Mouse (Mus musculus): ENCODE measurements around the gene Cask. TPM values are rescaled to one million over a fixed set of nuclear protein-coding genes. Genes with fewer than 3 reads are reported as not detected.
"Not testable (repeated sequence)": the region's sequence is repeated elsewhere in the genome, so short reads cannot be mapped to it uniquely, and the experiment has no call there.

The Cask gene
- polyA plus RNA-seq, 1 experiment from 2014 or later, result 0.99 TPM

DNA sequence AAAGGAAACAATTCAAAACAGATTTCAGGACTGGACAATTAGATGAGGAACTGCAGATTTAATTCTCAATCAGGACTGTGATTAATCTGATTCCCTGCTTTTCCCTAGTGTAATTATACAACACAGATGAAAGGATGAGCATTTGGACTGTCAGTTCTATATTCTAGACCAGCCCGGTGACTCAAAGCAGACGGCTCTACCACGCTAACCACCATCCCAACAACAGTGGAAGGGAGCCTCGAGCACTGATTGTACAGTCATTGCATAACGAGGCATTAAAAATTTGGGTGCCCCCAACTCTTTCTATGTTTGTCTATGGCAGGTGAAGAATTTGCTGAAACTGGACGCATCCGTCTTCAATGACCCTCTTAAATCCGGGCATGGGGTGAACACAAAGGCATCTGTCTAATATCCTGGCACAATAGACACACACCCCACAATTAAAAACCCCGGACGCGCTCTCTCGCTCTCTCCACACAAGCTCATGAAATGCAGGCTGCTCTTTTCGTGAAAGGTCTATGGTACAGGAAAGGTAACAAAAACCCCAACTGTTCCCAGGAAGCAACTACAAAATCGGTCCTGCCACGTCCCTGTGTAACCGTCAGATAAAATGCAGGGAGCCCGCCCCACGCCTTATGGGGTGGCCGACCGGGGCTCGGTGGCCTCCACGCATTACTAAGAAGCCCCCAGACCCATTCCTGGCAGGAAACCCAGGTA is 5.9 kb downstream of the Cask start:
- peak overlapping the region; percentile 71 for H3K9ac ChIP-seq
- WGBS (ENCODE audit: insufficient replicate concordance), result 16% methylated on average over 22 of the region's 22 CpGs

DNA sequence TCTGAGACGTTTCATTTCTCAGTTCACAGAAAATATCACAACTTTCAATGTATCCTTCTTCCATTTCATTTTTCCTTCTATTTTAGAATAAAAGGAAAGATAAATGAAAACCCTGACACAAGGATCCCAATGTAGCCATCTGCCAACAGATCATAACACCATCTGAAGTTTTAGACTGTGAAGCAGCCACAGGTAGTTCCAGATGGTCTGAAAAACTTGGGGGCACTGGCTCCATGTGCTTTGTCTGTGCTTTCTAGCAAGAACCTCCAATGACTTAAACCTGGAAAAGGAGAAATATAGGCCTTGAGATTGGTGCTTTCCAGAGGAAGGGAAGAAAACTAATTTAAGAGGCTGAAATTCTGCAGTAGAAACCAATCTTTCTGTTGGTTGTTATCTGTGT is 28.4 kb downstream of the Cask start:
- WGBS (ENCODE audit: insufficient replicate concordance), result 55% methylated on average over 1 of the region's 1 CpGs
- no peak overlapping the region for H3K9ac ChIP-seq
- DNase-seq (no peak), ATAC-seq (ENCODE audit: low read depth) (no peak)
- no peak overlapping the region for H3K4me3 ChIP-seq (replicated peaks)
- no peaks in the 10 kb centered on the region for H3K27me3 ChIP-seq
- H3K4me1 ChIP-seq (replicated peaks), result no peaks in the 10 kb centered on the region
- H3K36me3 ChIP-seq, result no peaks in the 10 kb centered on the region
- no peak overlapping the region for H3K27ac ChIP-seq
- no peak overlapping the region for H3K4me2 ChIP-seq
- no peaks in the 10 kb centered on the region for H3K9me3 ChIP-seq (replicated peaks)

More for the DNA sequence above, 5.9 kb downstream of the Cask start:
- Histone ChIP-seq H3K9me3 (replicated peaks) (no peaks in the 10 kb centered on the region), H3K4me3 (replicated peaks) (peak overlapping the region; percentile 64), H3K27me3 (peaks cover 9% of the 10 kb centered on the region; the same call in 1 of the 2 replicates), H3K4me1 (replicated peaks) (peaks cover 15% of the 10 kb centered on the region), H3K4me2 (peak overlapping the region; percentile 79), H3K27ac (no peak overlapping the region), H3K36me3 (no peaks in the 10 kb centered on the region)
- DNase-seq (peak; percentile 3), ATAC-seq (ENCODE audit: low read depth) (no peak)

DNA sequence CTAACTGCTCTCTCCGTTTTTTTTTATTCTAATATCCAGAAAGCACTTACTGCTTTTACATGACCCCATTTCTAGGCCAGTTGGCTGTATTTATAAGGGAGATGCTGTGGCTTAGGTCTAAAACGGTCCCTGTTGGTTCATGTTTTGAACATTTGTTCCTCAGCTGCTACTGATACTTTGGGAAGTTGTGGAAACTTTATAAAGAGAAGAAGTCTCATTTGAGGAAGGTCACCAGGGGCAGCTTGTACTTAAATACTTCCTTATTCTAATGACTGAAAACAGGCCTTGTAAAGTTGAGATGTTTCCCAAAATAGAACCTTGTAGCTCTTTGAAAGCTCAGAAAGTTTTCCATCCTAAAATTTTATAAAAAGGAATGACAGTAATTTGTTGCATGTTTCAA is 52.4 kb downstream of the Cask start:
- H3K4me2 ChIP-seq, result no peak overlapping the region
- no peaks in the 10 kb centered on the region for H3K9me3 ChIP-seq (replicated peaks)
- no peak for DNase-seq
- no peaks in the 10 kb centered on the region for H3K36me3 ChIP-seq
- H3K27me3 ChIP-seq, result no peaks in the 10 kb centered on the region
- no peak overlapping the region for H3K4me3 ChIP-seq (replicated peaks)
- 26% methylated on average over 2 of the region's 2 CpGs for WGBS (ENCODE audit: insufficient replicate concordance)
- no peak for ATAC-seq (ENCODE audit: low read depth)
- no peak overlapping the region for H3K27ac ChIP-seq
- H3K4me1 ChIP-seq (replicated peaks), result no peaks in the 10 kb centered on the region
- H3K9ac ChIP-seq, result no peak overlapping the region

DNA sequence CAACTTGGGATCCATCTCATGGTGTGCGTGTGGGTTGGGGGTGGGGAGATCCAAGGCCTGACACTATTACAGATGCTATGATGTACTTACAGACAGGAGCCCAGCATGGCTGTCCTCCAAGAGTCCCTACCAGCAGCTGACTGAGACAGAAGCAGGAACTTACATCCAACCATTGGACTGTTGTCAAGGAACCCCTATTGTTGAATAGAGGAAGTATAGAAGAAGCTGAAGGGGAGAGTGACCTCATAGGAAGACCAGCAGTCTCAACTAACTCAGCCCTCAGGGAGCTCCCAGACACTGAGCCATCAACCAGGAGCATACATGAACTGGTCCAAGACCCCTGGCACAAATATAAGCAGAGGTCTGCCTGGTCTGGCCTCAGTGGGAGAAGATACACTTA is 85.5 kb downstream of the Cask start:
- ATAC-seq (ENCODE audit: low read depth), result no peak
- no peak for DNase-seq
- 78% methylated on average over 1 of the region's 1 CpGs for WGBS (ENCODE audit: insufficient replicate concordance)

DNA sequence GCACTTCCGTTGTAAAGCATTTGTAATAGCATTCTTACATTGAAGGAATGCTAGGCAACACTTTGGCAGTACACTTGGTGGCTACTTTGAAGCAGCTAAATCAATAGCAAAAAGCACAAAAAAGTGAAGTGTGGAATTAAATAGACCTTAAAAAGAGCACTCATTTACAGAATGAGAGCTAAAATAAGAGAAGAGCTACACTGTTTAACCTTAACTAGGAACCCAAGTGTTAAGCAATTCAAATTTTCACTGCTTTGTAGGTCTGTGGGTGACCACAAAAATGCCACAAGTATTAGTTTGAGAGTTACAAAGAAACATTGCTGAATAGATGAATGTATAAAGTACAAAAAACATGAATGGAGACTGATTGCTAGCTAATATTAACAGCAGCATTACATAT is 86.1 kb downstream of the Cask start:
- no peak overlapping the region for H3K4me3 ChIP-seq (replicated peaks)
- H3K36me3 ChIP-seq, result no peaks in the 10 kb centered on the region
- H3K27ac ChIP-seq, result no peak overlapping the region
- no peak for ATAC-seq (ENCODE audit: low read depth)
- no peak overlapping the region for H3K9ac ChIP-seq
- DNase-seq, result no peak
- no peaks in the 10 kb centered on the region for H3K4me1 ChIP-seq (replicated peaks)
- H3K4me2 ChIP-seq, result no peak overlapping the region
- H3K27me3 ChIP-seq, result no peaks in the 10 kb centered on the region
- 66% methylated on average over 1 of the region's 1 CpGs for WGBS (ENCODE audit: insufficient replicate concordance)
- no peaks in the 10 kb centered on the region for H3K9me3 ChIP-seq (replicated peaks)

More for the DNA sequence above, 85.5 kb downstream of the Cask start:
- Histone ChIP-seq H3K4me2 (no peak overlapping the region), H3K9me3 (replicated peaks) (no peaks in the 10 kb centered on the region), H3K36me3 (no peaks in the 10 kb centered on the region), H3K27me3 (no peaks in the 10 kb centered on the region), H3K27ac (no peak overlapping the region), H3K4me3 (replicated peaks) (no peak overlapping the region), H3K9ac (no peak overlapping the region), H3K4me1 (replicated peaks) (no peaks in the 10 kb centered on the region)

DNA sequence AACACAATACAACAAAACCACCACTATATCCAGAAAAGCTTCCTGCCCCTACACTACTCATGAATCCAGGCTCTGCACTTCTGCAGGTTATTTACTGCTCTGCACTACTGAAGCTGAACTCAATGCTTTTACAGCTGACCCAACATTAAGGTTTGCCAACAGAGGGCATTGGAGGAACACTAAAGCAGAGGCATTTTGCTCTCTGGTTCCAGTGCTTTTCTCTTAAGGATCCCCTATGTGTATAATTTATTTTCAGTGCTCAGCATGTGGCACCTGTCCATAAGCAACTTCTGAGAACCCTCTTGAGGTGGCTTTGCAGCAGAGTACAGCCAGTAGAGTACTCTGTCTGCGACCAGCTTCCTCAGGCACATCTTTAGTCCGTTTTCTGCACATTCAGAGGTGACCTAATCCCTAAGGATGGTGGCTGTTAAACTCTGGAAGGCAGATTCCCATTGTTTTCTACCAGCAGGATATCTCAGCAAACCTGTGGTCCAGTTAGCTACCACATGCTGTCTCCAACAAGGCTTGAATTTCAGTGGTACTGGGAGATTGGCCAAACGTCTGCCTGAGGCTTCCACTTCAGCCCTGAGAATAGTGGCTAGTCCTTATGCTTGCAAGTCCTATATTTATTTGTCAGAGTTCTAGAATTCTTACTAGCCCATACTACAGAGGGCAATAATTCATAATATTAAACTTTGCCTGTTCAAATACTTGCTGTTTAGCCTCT is 93.7 kb downstream of the Cask start:
- Histone ChIP-seq H3K9me3 (replicated peaks) (no peaks in the 10 kb centered on the region), H3K9ac (no peak overlapping the region), H3K27ac (no peak overlapping the region), H3K4me3 (replicated peaks) (no peak overlapping the region), H3K27me3 (no peaks in the 10 kb centered on the region), H3K4me1 (replicated peaks) (no peaks in the 10 kb centered on the region), H3K4me2 (no peak overlapping the region), H3K36me3 (no peaks in the 10 kb centered on the region)
- DNase-seq, result no peak
- ATAC-seq (ENCODE audit: low read depth), result no peak
- WGBS (ENCODE audit: insufficient replicate concordance), result 43% methylated on average over 3 of the region's 3 CpGs

DNA sequence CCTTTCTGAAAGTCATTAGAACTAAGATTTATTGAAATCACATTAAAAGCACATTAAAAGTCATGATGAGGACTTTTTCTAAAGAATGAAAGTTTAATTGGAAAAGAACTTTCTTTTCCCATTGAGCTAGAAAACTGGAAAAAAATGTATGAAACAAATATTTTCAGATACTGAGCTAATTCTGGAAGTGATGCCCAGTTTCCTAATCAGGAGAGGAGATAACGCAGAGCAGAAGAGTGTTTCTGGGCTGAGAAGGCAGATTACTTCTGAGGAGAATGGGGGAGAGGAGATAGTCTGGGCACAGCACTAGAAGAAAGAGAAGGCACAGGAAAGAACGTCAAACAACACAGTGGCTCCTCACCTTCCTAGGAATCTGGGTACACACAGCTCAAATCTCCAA is 110.1 kb downstream of the Cask start:
- Histone ChIP-seq H3K4me1 (replicated peaks) (no peaks in the 10 kb centered on the region), H3K9ac (no peak overlapping the region), H3K4me2 (no peak overlapping the region), H3K36me3 (no peaks in the 10 kb centered on the region), H3K9me3 (replicated peaks) (no peaks in the 10 kb centered on the region), H3K27ac (no peak overlapping the region), H3K27me3 (no peaks in the 10 kb centered on the region), H3K4me3 (replicated peaks) (no peak overlapping the region)
- DNase-seq (no peak), ATAC-seq (ENCODE audit: low read depth) (no peak)
- WGBS (ENCODE audit: insufficient replicate concordance), result 26% methylated on average over 2 of the region's 2 CpGs

DNA sequence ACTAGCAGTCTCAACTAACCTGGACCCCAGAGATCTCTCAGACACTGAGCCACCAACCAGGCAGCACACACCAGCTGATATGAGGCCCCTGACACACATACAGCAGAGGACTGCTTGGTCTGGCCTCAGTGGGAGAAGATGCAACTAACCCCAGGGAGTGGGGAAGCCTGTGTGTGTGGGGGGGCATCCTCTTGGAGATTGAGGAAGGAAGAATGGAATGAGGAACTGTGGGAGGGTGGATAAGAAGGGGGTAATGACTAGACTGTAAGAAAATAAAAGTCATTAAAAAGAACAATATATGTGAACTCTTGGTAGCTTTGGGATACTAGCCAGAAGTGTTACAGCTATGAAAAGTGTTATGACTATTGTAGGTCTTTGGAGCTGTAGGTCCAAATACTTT is 120.4 kb downstream of the Cask start:
- not testable (repeated sequence) for H3K27me3 ChIP-seq; ATAC-seq (ENCODE audit: low read depth); H3K9me3 ChIP-seq (replicated peaks); H3K27ac ChIP-seq; H3K4me3 ChIP-seq (replicated peaks); DNase-seq; H3K36me3 ChIP-seq; H3K9ac ChIP-seq; H3K4me2 ChIP-seq; H3K4me1 ChIP-seq (replicated peaks)

DNA sequence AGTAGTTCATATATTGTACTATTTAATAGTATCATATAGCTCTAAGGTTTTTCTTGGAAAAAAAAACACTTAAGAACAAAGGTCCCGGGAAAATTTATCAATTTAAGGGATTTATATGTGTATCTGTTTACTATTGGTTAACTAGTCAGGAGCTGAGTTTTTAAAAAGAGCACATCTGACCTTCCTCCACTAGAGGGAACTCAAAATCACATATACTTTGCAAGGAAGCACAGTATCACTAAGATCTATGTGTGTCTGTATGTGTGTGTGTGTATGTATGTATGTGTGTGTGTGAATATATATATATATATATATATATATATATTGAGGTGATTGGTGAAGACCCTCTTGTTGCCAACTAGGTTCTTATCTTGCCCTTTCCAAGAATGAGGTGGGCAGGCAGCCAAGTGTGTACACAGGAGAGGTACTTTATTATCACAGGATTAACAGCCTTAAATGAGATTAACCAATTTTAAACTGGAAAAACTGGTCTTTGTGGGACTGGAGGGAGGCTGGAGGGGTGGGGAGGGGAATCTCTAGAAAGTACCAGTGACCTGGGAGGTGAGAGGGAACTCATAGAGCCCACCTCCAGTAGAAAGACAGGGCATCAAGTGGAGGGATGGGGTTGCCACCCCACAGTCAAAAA is 121.2 kb downstream of the Cask start:
- H3K4me2 ChIP-seq, result no peak overlapping the region
- DNase-seq, result no peak
- no peaks in the 10 kb centered on the region for H3K27me3 ChIP-seq
- no peak overlapping the region for H3K9ac ChIP-seq
- ATAC-seq (ENCODE audit: low read depth), result no peak
- H3K27ac ChIP-seq, result no peak overlapping the region
- 30% methylated on average over 1 of the region's 1 CpGs for WGBS (ENCODE audit: insufficient replicate concordance)
- no peaks in the 10 kb centered on the region for H3K9me3 ChIP-seq (replicated peaks)
- H3K36me3 ChIP-seq, result no peaks in the 10 kb centered on the region
- H3K4me3 ChIP-seq (replicated peaks), result no peak overlapping the region
- no peaks in the 10 kb centered on the region for H3K4me1 ChIP-seq (replicated peaks)

DNA sequence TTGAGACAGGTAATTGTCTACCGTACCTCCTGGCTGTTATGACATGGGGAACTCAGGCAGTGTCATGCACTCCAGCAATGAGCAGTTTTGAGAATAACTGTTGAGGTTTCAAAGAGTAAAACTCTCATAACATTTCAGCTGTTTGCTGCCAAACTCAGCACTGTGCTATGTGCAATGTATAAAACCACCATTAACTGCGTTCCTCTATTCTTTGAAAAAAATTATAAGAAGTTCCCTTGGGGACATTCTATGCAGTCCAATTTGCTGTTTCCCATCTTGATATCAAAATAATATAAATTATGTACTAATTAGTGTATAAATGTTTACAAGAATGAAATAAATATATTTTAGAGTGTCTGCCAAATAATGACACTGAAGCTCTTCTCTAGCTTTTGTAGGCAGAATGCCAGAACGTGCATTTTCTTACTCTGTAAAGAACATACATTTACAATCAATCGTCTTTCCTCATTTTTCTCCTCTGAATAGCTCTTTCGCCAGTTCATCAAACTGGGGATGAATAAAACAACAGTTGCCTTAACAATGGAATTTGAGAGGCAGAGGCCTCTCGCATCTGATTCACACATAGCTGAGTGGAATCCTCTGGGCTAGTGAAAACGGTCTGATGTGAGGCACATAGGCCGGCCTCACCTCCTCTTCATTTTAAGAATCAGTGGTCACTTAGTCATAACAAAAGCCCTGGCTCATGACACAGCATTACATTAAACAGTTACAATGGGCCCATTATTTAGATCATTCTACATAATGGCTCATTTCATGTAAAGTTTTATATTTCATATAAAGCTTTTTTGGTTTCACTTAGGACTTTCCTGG is 125.4 kb downstream of the Cask start:
- no peak for DNase-seq
- Histone ChIP-seq H3K4me1 (replicated peaks) (no peaks in the 10 kb centered on the region), H3K27me3 (no peaks in the 10 kb centered on the region), H3K27ac (no peak overlapping the region), H3K4me3 (replicated peaks) (no peak overlapping the region), H3K36me3 (no peaks in the 10 kb centered on the region), H3K9me3 (replicated peaks) (no peaks in the 10 kb centered on the region), H3K9ac (no peak overlapping the region), H3K4me2 (no peak overlapping the region)
- no peak for ATAC-seq (ENCODE audit: low read depth)
- 67% methylated on average over 8 of the region's 8 CpGs for WGBS (ENCODE audit: insufficient replicate concordance)

DNA sequence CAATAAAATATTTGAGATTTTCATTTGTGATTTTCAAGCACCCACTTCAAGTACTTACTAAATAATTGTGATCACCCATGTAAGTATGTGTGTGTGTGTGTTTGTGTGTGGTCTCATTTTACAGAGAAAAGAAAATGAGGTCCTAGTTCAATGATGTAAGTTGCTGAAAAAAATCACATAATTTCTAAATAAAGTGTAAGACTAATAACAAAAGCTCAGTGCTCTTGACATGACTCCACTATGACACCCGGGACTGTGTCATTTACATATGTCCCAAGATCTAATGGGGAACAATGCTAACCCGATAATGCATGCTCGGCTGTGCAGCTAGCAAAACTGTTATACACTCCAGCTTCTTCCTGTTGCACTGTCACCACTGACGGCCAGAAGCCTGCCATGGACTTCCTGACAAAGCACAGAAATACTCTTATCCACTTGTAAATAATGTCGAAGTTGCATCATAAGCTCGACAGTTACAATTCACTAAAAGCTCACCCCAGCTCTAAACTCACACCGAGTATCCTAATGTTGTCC is 130.8 kb downstream of the Cask start:
- no peaks in the 10 kb centered on the region for H3K36me3 ChIP-seq
- H3K9ac ChIP-seq, result no peak overlapping the region
- no peaks in the 10 kb centered on the region for H3K9me3 ChIP-seq (replicated peaks)
- WGBS (ENCODE audit: insufficient replicate concordance), result 29% methylated on average over 7 of the region's 7 CpGs
- no peak overlapping the region for H3K4me2 ChIP-seq
- no peak for ATAC-seq (ENCODE audit: low read depth)
- no peak for DNase-seq
- no peaks in the 10 kb centered on the region for H3K27me3 ChIP-seq
- no peaks in the 10 kb centered on the region for H3K4me1 ChIP-seq (replicated peaks)
- H3K27ac ChIP-seq, result no peak overlapping the region
- no peak overlapping the region for H3K4me3 ChIP-seq (replicated peaks)
